Mouse (Mus musculus) heart, embryonic 13.5 days (tissue): Measurements from ENCODE around the gene Mbtd1. TPM values are rescaled to one million over a fixed set of nuclear protein-coding genes. Genes with fewer than 3 reads are reported as not detected.
A peak's percentile ranks its signal among the peaks of the same experiment; 100 is the strongest.

Experiments used
- ATAC-seq: fragments of 200-750 bp; cut with Nextera tagmentation; 2 replicates; pipeline ENCODE4 v1.8.0; 2017; ENCODE audit warnings: moderate TSS enrichment; ENCODE audit not compliant: insufficient number of reproducible peaks, low FRiP score, low TSS enrichment; ENCODE audit errors: extremely low read depth
- H3K27ac ChIP-seq: fragments of 300-500 bp; sonication (generic); replicated peaks from 2 replicates; pipeline ENCODE4 v1.5.1; 2015; ENCODE audit warnings: moderate library complexity, mild to moderate bottlenecking, inconsistent platforms
- H3K27me3 ChIP-seq: fragments of 300-500 bp; sonication (generic); replicated peaks from 2 replicates; pipeline ENCODE4 v1.6.1; 2015; ENCODE audit warnings: mild to moderate bottlenecking, inconsistent platforms
- H3K36me3 ChIP-seq: fragments of 300-500 bp; sonication (generic); 2 replicates; pipeline ENCODE4 v1.6.1; 2015; ENCODE audit warnings: mild to moderate bottlenecking, inconsistent platforms
- H3K4me1 ChIP-seq: fragments of 300-500 bp; sonication (generic); 2 replicates; pipeline ENCODE4 v1.6.1; 2015; ENCODE audit warnings: inconsistent platforms
- H3K4me2 ChIP-seq: fragments of 300-500 bp; sonication (generic); 2 replicates; pipeline ENCODE4 v1.6.1; 2015; ENCODE audit warnings: inconsistent platforms, mild to moderate bottlenecking, moderate library complexity
- H3K4me3 ChIP-seq: fragments of 300-500 bp; sonication (generic); 2 replicates; pipeline ENCODE4 v1.5.1; 2015; ENCODE audit warnings: moderate library complexity, mild to moderate bottlenecking, inconsistent platforms
- H3K9ac ChIP-seq: fragments of 300-500 bp; sonication (generic); 2 replicates; pipeline ENCODE4 v1.6.1; 2015; ENCODE audit warnings: inconsistent platforms, mild to moderate bottlenecking, moderate library complexity
- H3K9me3 ChIP-seq: fragments of 300-500 bp; sonication (generic); 2 replicates; pipeline ENCODE4 v1.6.1; 2016; ENCODE audit warnings: inconsistent platforms
- WGBS: fragments of 180-500 bp; shearing (Covaris S2); methylation state at CpG from one replicate; pipeline ENCODE4 v1.1.7; 2015; ENCODE audit warnings: mixed read lengths; 5-methylcytosine and 5-hydroxymethylcytosine counted together
- polyA plus RNA-seq: library from polyadenylated mRNA; unstranded; fragments of >200 nt; fragmentation: Nextera tagmentation; extraction: Ambion mirVana; gene quantifications from 2 replicates; pipeline ENCODE4 v1.2.1, GENCODE M21; 2015

Gene Mbtd1
- polyA plus RNA-seq, 1 experiment from 2014 or later, result 17.5 TPM

GRCm38 (mm10) chr11:93988328-93989062, 102.8 kb downstream of the Mbtd1 start:
- Histone ChIP-seq H3K4me3 (no peak overlapping the region), H3K9ac (peak overlapping the region; percentile 5), H3K4me1 (peaks cover 31% of the 10 kb centered on the region), H3K4me2 (peak overlapping the region; percentile 48), H3K27me3 (no peaks in the 10 kb centered on the region), H3K27ac (peak overlapping the region; percentile 96), H3K9me3 (no peaks in the 10 kb centered on the region), H3K36me3 (no peaks in the 10 kb centered on the region)
- WGBS, result 42% methylated on average over 12 of the region's 12 CpGs
- ATAC-seq, result peak; percentile 37; the same call in 1 of the 2 replicates

GRCm38 (mm10) chr11:93994531-93994930, 108.9 kb downstream of the Mbtd1 start:
- Histone ChIP-seq H3K27ac (peak overlapping the region; percentile 100), H3K9me3 (no peaks in the 10 kb centered on the region), H3K4me2 (peak overlapping the region; percentile 89), H3K9ac (peak overlapping the region; percentile 88), H3K4me3 (peak overlapping the region; percentile 92), H3K36me3 (0 out of 2 replicates have a peak, but pooled peaks cover 3% of the 10 kb centered on the region), H3K4me1 (peaks cover 40% of the 10 kb centered on the region), H3K27me3 (no peaks in the 10 kb centered on the region)
- ATAC-seq, result no peak
- WGBS, result 44% methylated on average over 5 of the region's 5 CpGs

GRCm38 (mm10) chr11:93995111-93995719, 109.6 kb downstream of the Mbtd1 start:
- Histone ChIP-seq H3K9ac (peak overlapping the region; percentile 88), H3K4me2 (peak overlapping the region; percentile 89), H3K4me1 (peaks cover 39% of the 10 kb centered on the region), H3K36me3 (0 out of 2 replicates have a peak, but pooled peaks cover 3% of the 10 kb centered on the region), H3K27ac (peak overlapping the region; percentile 100), H3K27me3 (no peaks in the 10 kb centered on the region), H3K9me3 (no peaks in the 10 kb centered on the region), H3K4me3 (peak overlapping the region; percentile 92)
- WGBS, result 4% methylated on average over 15 of the region's 15 CpGs
- peak; percentile 53 for ATAC-seq

GRCm38 (mm10) chr11:93995720-93996305, 110.2 kb downstream of the Mbtd1 start, which contains the start of gene Spag9:
Spag9 (plus strand) TSS chr11:93996091.
- H3K9me3 ChIP-seq, result no peaks in the 10 kb centered on the region
- H3K4me1 ChIP-seq, result peaks cover 39% of the 10 kb centered on the region
- H3K27me3 ChIP-seq, result no peaks in the 10 kb centered on the region
- peak within 1 kb of the TSS; percentile 89 for H3K4me2 ChIP-seq
- 0% methylated on average over 67 of the region's 70 CpGs for WGBS
- peak within 1 kb of the TSS; percentile 100 for H3K27ac ChIP-seq
- peak within 1 kb of the TSS; percentile 92 for H3K4me3 ChIP-seq
- ATAC-seq, result peak; percentile 90
- 0 out of 2 replicates have a peak, but pooled peaks cover 3% of the 10 kb centered on the region for H3K36me3 ChIP-seq
- H3K9ac ChIP-seq, result peak within 1 kb of the TSS; percentile 96

Other genes starting within 250 kb of the Mbtd1 start
- 17.0 and 18.3 TPM in 2 replicates for gene Utp18, start 86 bp upstream of the Mbtd1 start, polyA plus RNA-seq
- gene Nme2, start 70.4 kb downstream of the Mbtd1 start, polyA plus RNA-seq, result 325 and 357 TPM in 2 replicates
- gene Gm20390, start 82.4 kb downstream of the Mbtd1 start, polyA plus RNA-seq, result 303 and 315 TPM in 2 replicates
- gene Nme1, start 82.7 kb downstream of the Mbtd1 start, polyA plus RNA-seq, result 112 and 120 TPM in 2 replicates
- 29.7 and 31.4 TPM in 2 replicates for gene Spag9, start 110.2 kb downstream of the Mbtd1 start, polyA plus RNA-seq